Mouse (Mus musculus) G1E (cell line): ENCODE measurements at regions not wholly inside any gene's neighbourhood (a gene's known extent, or its start where the extent isn't known, plus 50 kb on each side); places are given as distances from the start of the nearest gene placed in this dataset.

ENCODE experiments used
- ATAC-seq: 2 replicates; pipeline ENCODE4 v1.8.0; 2016; ENCODE audit warnings: mild to moderate bottlenecking; ENCODE audit not compliant: insufficient number of reproducible peaks, poor library complexity, low FRiP score, severe bottlenecking; ENCODE audit errors: extremely low read depth
- DNase-seq: peaks from one replicate; pipeline ENCODE4 v3.0.0; 2012; ENCODE audit warnings: low spot score
- H3K27me3 ChIP-seq: 2 replicates; pipeline ENCODE4 v1.6.1; 2012; ENCODE audit warnings: mild to moderate bottlenecking, low read length, inconsistent platforms; ENCODE audit not compliant: insufficient read depth
- H3K36me3 ChIP-seq: replicated peaks from 2 replicates; pipeline ENCODE3; 2012; ENCODE audit warnings: mild to moderate bottlenecking, inconsistent platforms
- H3K4me1 ChIP-seq: 2 replicates; pipeline ENCODE4 v1.6.1; 2012; ENCODE audit warnings: low read depth, low read length, inconsistent platforms, mixed read lengths; ENCODE audit not compliant: insufficient read depth
- H3K4me3 ChIP-seq: 2 replicates; pipeline ENCODE4 v1.5.1; 2012; ENCODE audit warnings: low read depth, mild to moderate bottlenecking, inconsistent platforms, low read length, moderate library complexity, mixed read lengths
- H3K9me3 ChIP-seq: replicated peaks from 2 replicates; pipeline ENCODE4 v1.6.1; 2012; ENCODE audit warnings: inconsistent platforms
- CTCF ChIP-seq: IDR thresholded peaks from 2 replicates; pipeline ENCODE4 v1.5.1; 2012; ENCODE audit warnings: low read depth, low read length, inconsistent platforms, mixed read lengths
- GATA1 ChIP-seq: IDR thresholded peaks from 2 replicates; pipeline ENCODE4 v1.6.1; 2012; ENCODE audit warnings: borderline replicate concordance, low read length, inconsistent platforms, mixed read lengths
- GATA2 ChIP-seq: IDR thresholded peaks from 2 replicates; pipeline ENCODE4 v1.6.1; 2012; ENCODE audit warnings: low read depth, low read length, inconsistent platforms, borderline replicate concordance
- POLR2AphosphoS5 ChIP-seq: IDR thresholded peaks from 2 replicates; pipeline ENCODE4 v1.6.1; 2012; ENCODE audit warnings: low read depth, low read length, inconsistent platforms; ENCODE audit not compliant: insufficient replicate concordance
- TAL1 ChIP-seq: conservative IDR thresholded peaks from 2 replicates; pipeline ENCODE4 v1.6.1; 2012; ENCODE audit warnings: low read depth, low read length, inconsistent platforms, mixed read lengths

DNA sequence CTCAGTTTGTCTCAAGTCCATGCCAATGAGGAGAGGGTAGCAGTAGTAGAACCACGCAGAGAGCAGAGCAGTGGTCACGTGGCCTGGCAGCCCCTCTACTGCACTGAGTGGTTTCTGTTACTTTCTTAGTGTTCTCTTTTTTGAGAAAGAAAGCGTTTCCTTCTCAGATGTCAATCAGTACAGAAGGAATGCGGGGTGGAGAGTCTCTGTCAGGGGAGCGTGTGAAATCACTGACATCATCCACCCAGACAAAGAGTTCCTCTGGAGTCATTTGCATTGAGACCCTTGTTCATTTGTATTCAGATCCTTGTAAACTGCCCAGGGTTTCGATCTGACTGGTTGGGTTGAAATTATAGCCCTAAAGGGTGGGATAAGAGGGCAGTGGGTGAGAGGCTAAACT lies 85.8 kb upstream of the Nckap5 start:
- no peaks in the 10 kb centered on the region for H3K4me1 ChIP-seq
- no peaks in the 10 kb centered on the region for H3K36me3 ChIP-seq
- H3K4me3 ChIP-seq = no peak overlapping the region
- H3K9me3 ChIP-seq = peaks cover 58% of the 10 kb centered on the region
- no peak for DNase-seq
- no peak for ATAC-seq
- no peak for TF ChIP-seq GATA2
- no peak for TF ChIP-seq GATA1
- no peak for TF ChIP-seq TAL1
- no peak for TF ChIP-seq CTCF
- no peak for TF ChIP-seq POLR2AphosphoS5
- H3K27me3 ChIP-seq = no peaks in the 10 kb centered on the region

DNA sequence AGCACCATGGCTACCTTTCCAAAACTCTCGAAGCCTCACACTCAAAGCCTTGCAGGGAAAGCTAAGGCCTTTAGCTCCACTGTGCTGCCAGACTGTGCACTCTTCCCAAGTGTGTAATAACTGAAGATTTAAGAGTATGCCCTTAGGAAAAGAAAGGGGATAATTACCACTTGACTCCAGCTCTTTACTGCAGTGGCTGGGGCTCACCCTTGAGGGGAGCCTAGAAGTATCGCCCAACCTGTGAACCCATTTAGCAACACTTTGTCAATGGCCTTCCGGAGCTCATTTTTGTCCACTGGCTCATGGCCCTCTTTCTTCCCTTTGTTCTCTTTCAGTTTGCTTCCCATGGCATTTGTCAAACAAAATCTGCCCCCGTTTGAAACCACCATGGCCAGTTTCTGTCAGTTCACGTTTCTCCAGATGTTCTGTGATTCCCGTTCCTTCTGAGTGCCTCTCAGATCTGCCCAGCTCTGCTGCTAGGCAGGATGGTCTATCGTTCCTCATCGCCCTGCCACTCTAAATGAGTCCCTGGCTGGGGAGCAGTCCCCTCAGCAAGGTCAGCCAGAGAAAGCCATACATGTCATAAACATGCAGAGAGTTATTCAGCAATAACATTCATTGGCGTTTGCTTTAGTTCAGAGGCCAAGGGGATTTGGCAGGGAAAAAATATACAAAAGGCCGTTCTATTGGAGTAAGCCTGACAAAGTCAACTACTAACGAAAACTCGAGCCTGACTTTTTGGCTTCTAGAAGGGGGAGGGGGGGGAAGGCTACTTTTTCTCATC lies 80.9 kb upstream of the Nckap5 start:
- Histone ChIP-seq H3K4me1 (no peaks in the 10 kb centered on the region), H3K36me3 (no peaks in the 10 kb centered on the region), H3K27me3 (no peaks in the 10 kb centered on the region), H3K9me3 (peaks cover 47% of the 10 kb centered on the region), H3K4me3 (no peak overlapping the region)
- ATAC-seq (no peak), DNase-seq (no peak)
- TF ChIP-seq POLR2AphosphoS5 = no peak
- no peak for TF ChIP-seq CTCF
- TF ChIP-seq GATA1 = no peak
- no peak for TF ChIP-seq GATA2
- TF ChIP-seq TAL1 = no peak

DNA sequence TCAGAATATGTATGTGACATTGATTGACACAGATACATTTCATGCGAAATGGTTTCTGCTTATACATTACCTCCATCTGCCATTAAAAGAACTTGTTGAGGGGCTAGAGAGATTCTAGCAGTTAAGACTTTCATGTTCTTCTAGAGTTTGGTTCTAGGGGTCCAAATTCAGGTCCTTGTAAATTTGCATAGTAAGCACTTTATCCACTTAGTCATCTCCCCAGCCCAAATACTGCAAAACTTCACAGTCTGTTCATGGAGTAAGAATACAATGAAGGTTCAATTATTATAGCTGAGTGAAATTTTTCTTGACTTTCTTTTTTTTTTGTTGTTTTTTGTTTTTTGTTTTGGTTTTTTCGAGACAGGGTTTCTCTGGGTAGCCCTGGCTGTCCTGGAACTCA lies 76.8 kb upstream of the Nckap5 start:
- Histone ChIP-seq H3K27me3 (no peaks in the 10 kb centered on the region), H3K4me3 (no peak overlapping the region), H3K4me1 (no peaks in the 10 kb centered on the region), H3K36me3 (no peaks in the 10 kb centered on the region), H3K9me3 (peaks cover 24% of the 10 kb centered on the region)
- TF ChIP-seq GATA1 (no peak), POLR2AphosphoS5 (no peak), GATA2 (no peak), CTCF (no peak), TAL1 (no peak)
- no peak for ATAC-seq
- no peak for DNase-seq

- H3K4me3 ChIP-seq = no peak overlapping the region
- no peaks in the 10 kb centered on the region for H3K4me1 ChIP-seq
- ATAC-seq (no peak), DNase-seq (no peak)
- H3K9me3 ChIP-seq = peaks cover 37% of the 10 kb centered on the region
- TF ChIP-seq GATA2 (no peak), TAL1 (no peak), GATA1 (no peak), POLR2AphosphoS5 (no peak), CTCF (no peak)
- no peaks in the 10 kb centered on the region for H3K27me3 ChIP-seq
- H3K36me3 ChIP-seq = no peaks in the 10 kb centered on the region
Observed at GRCm38 (mm10) chr1:126898484-126898883, 67.9 kb upstream of the Nckap5 start.

DNA sequence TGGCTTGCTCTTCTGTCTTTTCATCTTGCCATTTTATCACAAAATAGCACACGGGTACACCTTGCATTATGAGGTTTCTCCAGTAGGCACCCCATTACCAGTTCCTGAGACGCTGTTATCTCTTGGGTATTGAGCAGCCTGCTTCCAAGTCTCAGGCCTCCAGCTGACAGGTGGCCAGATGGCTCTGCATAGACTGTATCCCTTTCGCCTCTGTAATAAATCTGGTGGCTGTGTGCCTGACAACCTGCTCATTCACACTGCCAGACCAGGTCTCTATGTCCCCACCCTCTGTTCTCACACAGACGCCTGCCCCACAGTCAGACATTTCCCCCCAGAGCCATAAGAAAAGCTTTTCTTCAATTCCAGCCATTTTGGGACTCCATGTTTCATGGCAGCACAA lies 66.3 kb upstream of the Nckap5 start:
- Histone ChIP-seq H3K4me1 (no peaks in the 10 kb centered on the region), H3K4me3 (no peak overlapping the region), H3K36me3 (no peaks in the 10 kb centered on the region), H3K9me3 (peaks cover 40% of the 10 kb centered on the region), H3K27me3 (no peaks in the 10 kb centered on the region)
- ATAC-seq (no peak), DNase-seq (no peak)
- TF ChIP-seq POLR2AphosphoS5 = no peak
- TF ChIP-seq CTCF = no peak

- no peaks in the 10 kb centered on the region for H3K4me1 ChIP-seq
- ATAC-seq (no peak), DNase-seq (no peak)
- TF ChIP-seq GATA2 (no peak), POLR2AphosphoS5 (no peak), TAL1 (no peak), GATA1 (no peak), CTCF (no peak)
- H3K4me3 ChIP-seq = no peak overlapping the region
- H3K36me3 ChIP-seq = no peaks in the 10 kb centered on the region
- H3K27me3 ChIP-seq = no peaks in the 10 kb centered on the region
- H3K9me3 ChIP-seq = peaks cover 12% of the 10 kb centered on the region
Observed at GRCm38 (mm10) chr1:126880801-126881200, 50.2 kb upstream of the Nckap5 start.
